Mouse (Mus musculus) MEL (cell line): Measurements from ENCODE around the gene Aplp2. TPM values are rescaled to one million over a fixed set of nuclear protein-coding genes. Genes with fewer than 3 reads are reported as not detected.
A peak's percentile ranks its signal among the peaks of the same experiment; 100 is the strongest.

ENCODE experiments used
- DNase-seq: peaks from one replicate; pipeline ENCODE4 v3.0.0; 2011; ENCODE audit warnings: low read depth, low spot score
- H3K27ac ChIP-seq: 2 replicates; pipeline ENCODE4 v1.5.1; 2012; ENCODE audit warnings: low read depth, mild to moderate bottlenecking, control low read depth, low read length, moderate library complexity; ENCODE audit not compliant: control insufficient read depth
- H3K27me3 ChIP-seq, 2 experiments: fragments of 150-350 bp in 1 of 2; sonication (generic) in 1 of 2; 2 replicates each; pipeline ENCODE4 v1.6.1; 2012; ENCODE audit warnings: low read length in 2 of 2, mild to moderate bottlenecking in 2 of 2, improper control_type of control experiment in 1 of 2, moderate library complexity in 1 of 2; ENCODE audit not compliant: insufficient read depth in 2 of 2, control insufficient read depth in 1 of 2
- H3K36me3 ChIP-seq, 2 experiments: 2 replicates each; pipeline ENCODE4 v1.6.1; 2012 to 2014; ENCODE audit warnings: low read length in 2 of 2, improper control_type of control experiment in 1 of 2, inconsistent platforms in 1 of 2, mild to moderate bottlenecking in 1 of 2; ENCODE audit not compliant: insufficient read depth in 2 of 2, control insufficient read depth in 1 of 2
- H3K4me1 ChIP-seq, 2 experiments: fragments of 150-350 bp in 1 of 2; sonication (generic) in 1 of 2; 2 replicates each; pipeline ENCODE4 v1.6.1; 2012; ENCODE audit warnings: low read length in 2 of 2, improper control_type of control experiment in 1 of 2, mild to moderate bottlenecking in 1 of 2; ENCODE audit not compliant: insufficient read depth in 2 of 2, control insufficient read depth in 1 of 2
- H3K4me3 ChIP-seq, 2 experiments: fragments of 150-350 bp in 1 of 2; sonication (generic) in 1 of 2; 2 replicates each; pipeline ENCODE4 v1.5.1; 2012; ENCODE audit warnings: low read depth in 2 of 2, low read length in 2 of 2, mild to moderate bottlenecking in 2 of 2, moderate library complexity in 2 of 2, control low read depth in 1 of 2, improper control_type of control experiment in 1 of 2; ENCODE audit not compliant: control insufficient read depth in 1 of 2, insufficient read depth in 1 of 2
- H3K79me2 ChIP-seq: 2 replicates; pipeline ENCODE4 v1.6.1; 2012; ENCODE audit warnings: mild to moderate bottlenecking, low read length, moderate library complexity; ENCODE audit not compliant: control insufficient read depth, poor library complexity, insufficient read depth
- H3K9ac ChIP-seq: 2 replicates; pipeline ENCODE4 v1.6.1; 2012; ENCODE audit warnings: low read depth, mild to moderate bottlenecking, control low read depth, low read length, moderate library complexity; ENCODE audit not compliant: control insufficient read depth, poor library complexity, severe bottlenecking
- H3K9me3 ChIP-seq: fragments of 150-350 bp; sonication (generic); replicated peaks from 2 replicates; pipeline ENCODE4 v1.6.1; 2012; ENCODE audit warnings: mild to moderate bottlenecking, low read length, improper control_type of control experiment, moderate library complexity; ENCODE audit not compliant: insufficient read depth
- BHLHE40 ChIP-seq: IDR thresholded peaks from 2 replicates; pipeline ENCODE4 v1.6.1; 2012; ENCODE audit warnings: low read depth, mild to moderate bottlenecking, inconsistent platforms, low read length, improper control_type of control experiment, borderline replicate concordance
- CHD1 ChIP-seq: IDR thresholded peaks from 2 replicates; pipeline ENCODE4 v1.6.1; 2012; ENCODE audit warnings: low read depth, mild to moderate bottlenecking, inconsistent platforms, low read length, improper control_type of control experiment
- CHD2 ChIP-seq: IDR thresholded peaks from 2 replicates; pipeline ENCODE4 v1.6.1; 2011; ENCODE audit warnings: low read length, improper control_type of control experiment
- E2F4 ChIP-seq: IDR thresholded peaks from 2 replicates; pipeline ENCODE4 v1.6.1; 2011; ENCODE audit warnings: low read depth, low read length, improper control_type of control experiment, borderline replicate concordance
- ELF1 ChIP-seq: IDR thresholded peaks from 2 replicates; pipeline ENCODE4 v1.6.1; 2014; ENCODE audit warnings: low read depth, mild to moderate bottlenecking, inconsistent platforms, low read length, improper control_type of control experiment, moderate library complexity
- ETS1 ChIP-seq: IDR thresholded peaks from 2 replicates; pipeline ENCODE4 v1.6.1; 2012; ENCODE audit warnings: low read depth, mild to moderate bottlenecking, inconsistent platforms, low read length, improper control_type of control experiment, moderate library complexity
- JUND ChIP-seq: IDR thresholded peaks from 2 replicates; pipeline ENCODE4 v1.6.1; 2011; ENCODE audit warnings: low read depth, mild to moderate bottlenecking, improper control_type of control experiment, low read length
- KAT2A ChIP-seq: conservative IDR thresholded peaks from 2 replicates; pipeline ENCODE4 v1.6.1; 2012; ENCODE audit warnings: low read depth, low read length, improper control_type of control experiment, inconsistent platforms
- MAFK ChIP-seq: IDR thresholded peaks from 2 replicates; pipeline ENCODE4 v1.6.1; 2011; ENCODE audit warnings: low read depth, mild to moderate bottlenecking, low read length, improper control_type of control experiment, borderline replicate concordance
- MAX ChIP-seq: IDR thresholded peaks from 2 replicates; pipeline ENCODE4 v1.6.1; 2011; ENCODE audit warnings: low read length, improper control_type of control experiment
- MEF2A ChIP-seq: IDR thresholded peaks from 2 replicates; pipeline ENCODE4 v1.6.1; 2014; ENCODE audit warnings: low read depth, mild to moderate bottlenecking, inconsistent platforms, low read length, improper control_type of control experiment; ENCODE audit not compliant: poor library complexity, insufficient replicate concordance, severe bottlenecking; ENCODE audit errors: extremely low read depth
- MYB ChIP-seq: IDR thresholded peaks from 2 replicates; pipeline ENCODE4 v1.6.1; 2011; ENCODE audit warnings: mild to moderate bottlenecking, low read depth, low read length, improper control_type of control experiment
- MYC ChIP-seq: IDR thresholded peaks from 2 replicates; pipeline ENCODE4 v1.6.1; 2011; ENCODE audit warnings: low read depth, mild to moderate bottlenecking, low read length, improper control_type of control experiment, moderate library complexity
- NELFE ChIP-seq: IDR thresholded peaks from 2 replicates; pipeline ENCODE4 v1.6.1; 2011; ENCODE audit warnings: low read depth, low read length, improper control_type of control experiment
- NRF1 ChIP-seq: IDR thresholded peaks from 2 replicates; pipeline ENCODE4 v1.6.1; 2014; ENCODE audit warnings: low read depth, mild to moderate bottlenecking, inconsistent platforms, low read length, improper control_type of control experiment, moderate library complexity; ENCODE audit not compliant: poor library complexity, insufficient read depth, severe bottlenecking
- POLR2A ChIP-seq, 2 experiments: IDR thresholded peaks; 2 replicates each; pipeline ENCODE4 v1.6.1; 2011 to 2012; ENCODE audit warnings: low read length in 2 of 2, mild to moderate bottlenecking in 2 of 2, control low read depth in 1 of 2, improper control_type of control experiment in 1 of 2, low read depth in 1 of 2, moderate library complexity in 1 of 2; ENCODE audit not compliant: control insufficient read depth in 1 of 2, insufficient read depth in 1 of 2, poor library complexity in 1 of 2
- POLR2AphosphoS2 ChIP-seq: IDR thresholded peaks from 2 replicates; pipeline ENCODE4 v1.6.1; 2011; ENCODE audit warnings: low read length, improper control_type of control experiment
- POLR2AphosphoS5 ChIP-seq: IDR thresholded peaks from 2 replicates; pipeline ENCODE4 v1.6.1; 2012; ENCODE audit warnings: low read depth, borderline replicate concordance, mild to moderate bottlenecking, inconsistent platforms, low read length, moderate library complexity, mixed read lengths
- RCOR1 ChIP-seq: IDR thresholded peaks from 2 replicates; pipeline ENCODE4 v1.6.1; 2012; ENCODE audit warnings: low read depth, mild to moderate bottlenecking, inconsistent platforms, low read length, improper control_type of control experiment
- SIN3A ChIP-seq: IDR thresholded peaks from 2 replicates; pipeline ENCODE4 v1.6.1; 2012; ENCODE audit warnings: low read length, improper control_type of control experiment, inconsistent platforms
- TAL1 ChIP-seq: IDR thresholded peaks from 2 replicates; pipeline ENCODE4 v1.6.1; 2012; ENCODE audit warnings: mild to moderate bottlenecking, inconsistent platforms, low read length, moderate library complexity, mixed read lengths
- UBTF ChIP-seq: IDR thresholded peaks from 2 replicates; pipeline ENCODE4 v1.6.1; 2012; ENCODE audit warnings: low read depth, mild to moderate bottlenecking, inconsistent platforms, low read length, improper control_type of control experiment, moderate library complexity, borderline replicate concordance; ENCODE audit not compliant: insufficient read depth
- USF1 ChIP-seq: IDR thresholded peaks from 2 replicates; pipeline ENCODE4 v1.6.1; 2014; ENCODE audit warnings: low read depth, mild to moderate bottlenecking, inconsistent platforms, low read length, improper control_type of control experiment, moderate library complexity
- ZC3H11A ChIP-seq: IDR thresholded peaks from 2 replicates; pipeline ENCODE4 v1.6.1; 2012; ENCODE audit warnings: low read depth, mild to moderate bottlenecking, inconsistent platforms, low read length, improper control_type of control experiment
- ZKSCAN1 ChIP-seq: IDR thresholded peaks from 2 replicates; pipeline ENCODE4 v1.6.1; 2012; ENCODE audit warnings: low read depth, mild to moderate bottlenecking, inconsistent platforms, low read length, improper control_type of control experiment, moderate library complexity
- polyA plus RNA-seq, 2 experiments: library from polyadenylated mRNA; stranded (reverse) in 1 of 2; unstranded in 1 of 2; fragments of >175 nt in 1 of 2; fragments of >200 nt in 1 of 2; gene quantifications; 2 replicates each; pipeline versions ENCODE4 v1.2.1 to v1.2.4; 2012; ENCODE audit warnings: low replicate concordance in 2 of 2, low read depth in 1 of 2; ENCODE audit not compliant: insufficient read length in 2 of 2, insufficient read depth in 1 of 2, missing spikeins in 1 of 2
- total RNA-seq: library from RNA; depleted of rRNA; stranded (reverse); fragments of 300-350 nt; gene quantifications from 2 replicates; pipeline ENCODE4 v1.2.3, GENCODE M21; 2012

Gene Aplp2
- total and polyA plus RNA-seq, 3 experiments = 37.6 to 60.6 TPM; not detected in 1

GRCm38 (mm10) chr9:31226541-31226940, 14.9 kb upstream of the Aplp2 start (continued):
- TF ChIP-seq POLR2A (IDR thresholded peaks at IDR 0.05; ENCODE audit: control insufficient read depth in 1 of 2, insufficient read depth in 1 of 2, low read depth in 1 of 2, low read length in 2 of 2, poor library complexity in 1 of 2) = 0 out of 4 replicates have a peak, but pooled peaks of 1 of the 2 experiments have one; percentile 17
- no peak for TF ChIP-seq POLR2AphosphoS5
- TF ChIP-seq USF1 = no peak
- TF ChIP-seq TAL1 = peak; percentile 65
- no peak for TF ChIP-seq JUND
- TF ChIP-seq KAT2A = 0 out of 2 replicates have a peak, but pooled peaks have one; percentile 21
- TF ChIP-seq ELF1 = peak; percentile 77
- peak; percentile 95 for TF ChIP-seq RCOR1
- TF ChIP-seq NELFE = no peak
- no peak for TF ChIP-seq NRF1
- TF ChIP-seq ETS1 = peak; percentile 89
- no peak for TF ChIP-seq CHD2
- TF ChIP-seq MAFK = no peak; the same call in 1 of the 2 replicates
- peak; percentile 57; the same call in 1 of the 2 replicates for TF ChIP-seq BHLHE40
- peak; percentile 76 for TF ChIP-seq SIN3A
- no peak for TF ChIP-seq UBTF

DNA sequence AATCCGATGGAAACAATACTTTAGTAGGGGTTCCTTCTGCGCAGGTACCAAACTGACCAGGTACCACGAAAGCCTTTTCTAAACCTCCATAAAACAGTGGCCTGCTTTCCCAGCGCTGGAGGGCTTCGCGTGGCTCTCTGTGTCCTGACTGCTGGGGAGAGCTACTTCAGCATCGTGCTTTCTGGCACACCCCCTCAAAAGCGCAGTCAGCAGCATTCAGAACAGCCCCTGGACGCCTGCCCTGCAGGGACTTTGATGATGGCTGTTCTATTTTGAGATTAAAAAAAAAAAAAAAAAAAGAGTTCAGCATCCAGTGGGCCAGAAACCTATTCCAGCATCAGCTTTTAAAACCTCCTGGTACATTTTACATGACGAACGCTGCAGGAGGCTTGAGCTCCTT, 14.2 kb upstream of the Aplp2 start:
- no peak overlapping the region for H3K9ac ChIP-seq
- no peaks in the 10 kb centered on the region for H3K9me3 ChIP-seq
- H3K4me3 ChIP-seq = no peak overlapping the region
- peaks cover 0 to 12% of the 10 kb centered on the region in 2 experiments; a peak in 2 of 4 replicates for H3K36me3 ChIP-seq
- peaks cover 6 to 19% of the 10 kb centered on the region in 2 experiments; a peak in 3 of 4 replicates for H3K4me1 ChIP-seq
- H3K27ac ChIP-seq = peak overlapping the region; percentile 65
- no peak for TF ChIP-seq UBTF
- TF ChIP-seq MYB = no peak
- TF ChIP-seq KAT2A = no peak
- H3K79me2 ChIP-seq = no peaks in the 10 kb centered on the region
- H3K27me3 ChIP-seq = no peaks in the 10 kb centered on the region
- DNase-seq = no peak

DNA sequence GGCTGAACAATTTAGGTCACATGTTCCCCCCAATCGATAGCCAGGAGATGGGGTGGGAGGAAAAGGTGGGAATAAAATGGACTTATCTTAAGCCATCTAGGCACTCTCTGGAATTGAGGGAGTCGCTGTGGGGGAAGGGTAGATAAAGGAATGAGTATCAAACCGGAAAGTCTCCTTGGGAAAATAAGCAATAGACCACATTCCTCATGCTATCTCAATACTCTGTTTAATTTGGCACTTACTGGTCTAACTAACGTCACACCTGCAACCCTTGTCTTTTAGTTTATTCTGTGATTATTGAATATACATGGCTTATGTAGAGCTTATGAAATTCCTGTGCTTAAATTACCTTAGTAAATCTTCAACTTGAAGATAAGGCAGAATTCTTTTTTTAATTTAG, 11.9 kb upstream of the Aplp2 start:
- Histone ChIP-seq H3K27me3 (no peaks in the 10 kb centered on the region), H3K79me2 (no peaks in the 10 kb centered on the region), H3K36me3 (peaks cover 0 to 12% of the 10 kb centered on the region in 2 experiments; a peak in 2 of 4 replicates), H3K27ac (no peak overlapping the region), H3K4me1 (peaks cover 6 to 16% of the 10 kb centered on the region in 2 experiments; a peak in 3 of 4 replicates), H3K9ac (no peak overlapping the region), H3K9me3 (no peaks in the 10 kb centered on the region), H3K4me3 (no peak overlapping the region)
- no peak for DNase-seq
- TF ChIP-seq MEF2A (no peak), BHLHE40 (no peak), SIN3A (no peak), UBTF (no peak), POLR2A (IDR thresholded peaks at IDR 0.05; ENCODE audit: control insufficient read depth in 1 of 2, insufficient read depth in 1 of 2, low read depth in 1 of 2, low read length in 2 of 2, poor library complexity in 1 of 2) (no peak), E2F4 (no peak), MYB (no peak), CHD1 (no peak), JUND (no peak), MAX (no peak), ETS1 (no peak), POLR2AphosphoS2 (no peak), ZKSCAN1 (no peak), ZC3H11A (no peak), MYC (no peak), TAL1 (no peak), CHD2 (no peak), RCOR1 (no peak), MAFK (no peak)
